Mouse (Mus musculus) kidney, postnatal 4 days (tissue): Measurements from ENCODE around the gene Iqca.

Experiments used
- DNase-seq, 2 experiments: peaks; one replicate each; pipeline ENCODE4 v3.0.0; 2021; ENCODE audit warnings: mixed read lengths in 2 of 2

The Iqca gene

GRCm38 (mm10) chr1:90132402-90132801 is 20.8 kb downstream of the Iqca start:
- no peak for DNase-seq

- DNase-seq: no peak
Measured at GRCm38 (mm10) chr1:90131982-90132381, 21.2 kb downstream of the Iqca start.

DNA sequence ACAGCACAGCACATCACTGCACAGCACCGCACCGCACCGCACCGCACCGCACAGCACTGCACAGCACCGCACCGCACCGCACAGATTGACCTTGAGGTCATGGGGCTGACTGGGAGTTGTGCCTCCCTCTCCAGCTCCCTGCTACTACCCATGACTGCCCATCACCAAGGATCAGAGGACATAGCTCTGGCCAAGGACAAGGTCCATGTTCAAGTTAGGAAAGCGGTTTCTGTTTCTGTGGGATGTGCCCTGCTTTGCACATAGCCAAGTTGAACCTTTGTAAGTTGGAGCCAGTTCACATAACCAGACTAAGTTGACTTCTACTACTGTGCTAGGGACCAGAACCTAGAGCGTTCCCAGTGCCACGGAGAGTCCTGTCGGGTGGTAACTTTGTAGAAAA is 28.6 kb downstream of the Iqca start:
- DNase-seq: no peak

- no peak for DNase-seq
Measured at GRCm38 (mm10) chr1:90120706-90121105, 32.5 kb downstream of the Iqca start.

GRCm38 (mm10) chr1:90119214-90119613 is 34.0 kb downstream of the Iqca start:
- peak; percentile 14 to 22 for DNase-seq

- DNase-seq: no peak
Measured at GRCm38 (mm10) chr1:90117207-90117606, 36.0 kb downstream of the Iqca start.

DNA sequence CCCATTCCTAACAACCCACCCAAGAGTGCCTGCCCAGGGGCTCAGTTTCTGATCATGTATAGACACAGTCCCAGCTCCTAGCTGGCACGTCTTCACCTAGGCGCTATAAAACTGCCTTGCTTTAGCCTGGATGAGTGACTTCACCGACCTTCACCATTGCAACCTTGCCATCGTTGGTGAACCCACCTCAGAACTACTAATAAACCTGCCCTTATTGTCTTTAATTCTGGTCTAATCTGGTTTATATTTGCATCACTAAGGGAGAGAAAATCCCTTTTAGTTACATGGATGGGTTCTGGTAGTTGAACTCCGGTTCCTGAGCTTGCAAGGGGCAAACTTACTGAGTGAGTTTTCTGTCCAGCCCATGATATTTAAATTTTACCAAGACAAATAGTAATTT is 38.6 kb downstream of the Iqca start:
- no peak for DNase-seq

DNA sequence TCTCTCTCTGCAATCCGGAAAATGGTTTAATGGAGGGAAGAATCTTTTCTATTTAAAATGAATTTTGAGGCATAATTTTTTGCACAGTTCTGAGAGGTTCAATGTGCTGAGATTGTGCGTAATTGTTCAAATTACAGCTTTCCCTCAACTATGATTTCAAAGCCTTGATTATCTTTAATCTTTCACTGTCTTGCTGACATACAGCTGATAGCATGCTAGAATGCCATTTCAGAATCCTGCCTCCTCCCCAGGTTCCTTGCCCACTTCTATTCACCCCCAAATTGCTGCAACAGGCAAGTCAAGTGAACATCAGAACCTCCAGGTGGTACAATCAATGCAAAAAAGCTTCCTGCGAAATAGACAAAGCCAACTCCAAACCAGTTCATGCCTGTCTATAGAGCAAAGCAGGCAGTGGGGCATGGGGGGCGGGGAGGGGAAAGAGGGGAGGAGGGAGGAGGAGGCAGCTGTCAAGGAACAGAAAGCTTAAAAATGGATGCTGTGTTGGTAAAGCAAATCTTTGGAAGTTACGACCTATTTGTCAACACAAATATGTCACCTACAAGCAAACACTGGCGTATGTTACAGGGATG is 39.5 kb downstream of the Iqca start:
- DNase-seq: no peak

- DNase-seq: no peak
Measured at GRCm38 (mm10) chr1:90112669-90113068, 40.5 kb downstream of the Iqca start.

DNA sequence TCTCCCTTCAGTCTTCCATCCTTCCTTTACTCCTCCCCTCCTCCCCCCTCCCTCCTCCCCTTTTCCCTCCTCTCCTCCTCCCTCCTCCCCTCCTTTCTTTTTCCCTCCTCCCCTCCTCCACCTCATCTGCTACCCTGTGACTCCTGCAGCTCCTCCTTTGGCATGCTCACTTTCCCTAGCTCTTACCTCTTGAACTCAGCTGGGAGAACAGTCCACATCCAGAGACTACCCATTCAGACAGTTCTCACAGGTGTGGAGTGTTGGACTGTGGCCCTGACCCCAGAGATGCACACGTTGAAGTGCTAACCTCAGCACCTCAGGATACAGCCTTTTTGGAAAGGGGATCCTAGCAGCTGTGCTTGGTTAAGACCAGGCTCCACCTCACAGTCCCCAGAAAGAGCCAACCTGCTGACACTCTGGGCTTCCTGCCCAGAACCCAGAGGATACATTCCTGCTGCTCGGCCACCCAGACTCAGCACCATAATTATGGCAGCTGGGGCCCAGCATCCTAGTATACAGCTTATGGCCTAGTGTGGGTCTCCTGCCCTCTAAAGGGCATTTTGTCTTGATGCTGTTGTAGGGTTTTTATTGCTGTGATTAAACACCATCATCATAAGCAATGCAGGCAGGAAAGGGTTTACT is 41.9 kb downstream of the Iqca start:
- peak; percentile 78 to 82 for DNase-seq

- no peak for DNase-seq
Measured at GRCm38 (mm10) chr1:90103896-90104487, 49.2 kb downstream of the Iqca start.

DNA sequence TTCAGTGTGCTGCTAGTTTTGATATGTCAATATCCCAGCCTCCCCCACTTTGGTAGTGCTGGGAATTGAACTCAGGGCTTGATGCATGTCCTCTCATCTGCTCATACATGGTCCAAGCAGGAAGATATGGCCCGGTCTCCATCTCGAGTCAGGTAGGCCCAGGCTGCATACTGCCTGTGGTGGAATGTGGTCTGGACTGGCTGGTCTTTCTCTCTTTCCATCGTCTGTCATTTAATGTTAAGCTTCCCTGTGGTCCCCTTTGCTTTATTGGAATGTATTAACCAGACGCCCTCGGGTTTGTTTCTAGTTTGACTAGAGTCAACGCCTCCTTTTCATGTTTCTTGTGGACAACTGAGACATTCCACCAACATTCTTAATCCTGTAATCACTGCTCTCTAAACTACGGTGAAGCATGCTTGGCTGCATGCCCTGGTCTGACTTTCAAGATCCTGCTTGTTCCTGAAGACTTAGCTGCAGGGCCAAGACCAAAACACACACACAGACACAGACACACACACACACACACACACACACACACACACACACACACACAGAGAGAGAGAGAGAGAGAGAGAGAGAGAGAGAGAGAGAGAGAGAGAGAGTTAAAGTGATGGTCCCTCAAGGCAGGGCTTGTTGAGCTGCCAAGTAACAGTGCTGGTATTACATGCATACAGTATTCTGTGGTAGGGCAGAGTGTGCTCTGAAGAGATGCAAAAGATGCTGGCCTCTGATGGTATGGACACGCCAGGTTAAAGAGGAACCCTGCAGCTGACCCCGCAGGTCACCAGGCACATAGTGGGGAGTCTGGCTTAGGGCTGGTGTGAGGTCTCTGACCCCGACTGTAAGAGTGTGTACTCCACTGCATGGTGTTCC is 52.6 kb downstream of the Iqca start:
- DNase-seq: peak; percentile 63 to 71

- DNase-seq: peak in 1 of 2 experiments; percentile 27
Measured at GRCm38 (mm10) chr1:90092816-90093493, 60.2 kb downstream of the Iqca start.

- DNase-seq: no peak
Measured at GRCm38 (mm10) chr1:90088192-90088990, 64.8 kb downstream of the Iqca start.

DNA sequence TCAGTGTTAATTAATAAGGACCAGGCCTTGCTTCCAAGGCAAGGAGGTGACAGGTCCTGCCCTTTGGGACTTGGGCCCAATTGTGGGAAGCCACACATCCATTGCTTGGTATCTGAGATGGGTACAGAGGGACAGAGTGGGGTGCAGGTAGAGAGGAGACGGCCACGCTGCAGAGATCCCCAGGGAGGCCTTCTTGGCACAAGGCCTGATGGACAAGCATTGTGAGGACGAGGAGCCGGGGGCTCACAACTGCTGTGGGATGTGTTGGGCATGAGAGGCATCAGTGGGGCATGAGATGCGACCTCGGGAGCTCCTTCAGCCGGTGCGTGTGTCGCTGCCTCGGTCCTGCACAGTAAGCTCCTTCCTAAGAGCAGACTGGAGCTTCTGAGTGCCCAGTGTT is 66.7 kb downstream of the Iqca start:
- DNase-seq: no peak

- DNase-seq: no peak
Measured at GRCm38 (mm10) chr1:90085526-90086157, 67.6 kb downstream of the Iqca start.

DNA sequence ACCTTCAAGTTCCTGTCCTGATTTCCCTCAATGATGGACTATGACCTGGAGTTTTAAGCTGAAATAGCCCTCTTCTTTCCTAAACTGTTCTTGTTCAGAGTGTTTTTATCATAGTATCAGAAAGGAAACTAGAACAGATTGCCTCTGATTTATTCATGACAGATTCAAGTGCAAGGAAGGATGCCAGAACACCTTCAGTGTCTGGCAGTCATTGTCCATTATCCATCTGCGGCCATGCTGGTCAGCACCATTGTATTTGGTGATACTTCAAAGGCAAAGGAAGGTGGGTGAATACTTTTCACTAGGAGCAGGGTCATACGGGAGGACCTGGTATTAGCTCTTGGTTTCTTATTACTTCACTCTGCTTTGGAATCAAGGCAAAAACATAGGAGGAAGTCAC is 76.9 kb downstream of the Iqca start:
- DNase-seq: no peak

- no peak for DNase-seq
Measured at GRCm38 (mm10) chr1:90074779-90075178, 78.4 kb downstream of the Iqca start.

- DNase-seq: no peak
Measured at GRCm38 (mm10) chr1:90071812-90072580, 81.2 kb downstream of the Iqca start.

DNA sequence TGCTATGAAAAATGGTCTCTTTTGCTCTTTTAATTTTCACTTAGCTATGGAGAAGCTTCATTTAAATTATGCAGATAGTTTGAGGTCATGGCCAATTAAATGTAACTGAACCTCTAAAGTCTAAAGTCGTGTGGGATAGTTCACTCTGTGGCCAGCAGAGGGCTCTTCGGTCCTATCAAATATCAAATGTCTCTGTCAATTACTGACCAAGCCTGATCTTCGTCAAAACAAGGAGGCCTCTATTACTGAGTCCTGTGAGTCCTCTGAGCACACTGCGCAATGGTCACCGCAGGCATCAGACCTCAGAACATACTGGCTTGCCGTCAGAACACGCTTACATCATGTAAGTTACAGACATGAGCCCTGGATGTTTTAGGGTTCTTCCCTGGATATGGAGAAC is 92.6 kb downstream of the Iqca start:
- peak; percentile 74 to 80 for DNase-seq

DNA sequence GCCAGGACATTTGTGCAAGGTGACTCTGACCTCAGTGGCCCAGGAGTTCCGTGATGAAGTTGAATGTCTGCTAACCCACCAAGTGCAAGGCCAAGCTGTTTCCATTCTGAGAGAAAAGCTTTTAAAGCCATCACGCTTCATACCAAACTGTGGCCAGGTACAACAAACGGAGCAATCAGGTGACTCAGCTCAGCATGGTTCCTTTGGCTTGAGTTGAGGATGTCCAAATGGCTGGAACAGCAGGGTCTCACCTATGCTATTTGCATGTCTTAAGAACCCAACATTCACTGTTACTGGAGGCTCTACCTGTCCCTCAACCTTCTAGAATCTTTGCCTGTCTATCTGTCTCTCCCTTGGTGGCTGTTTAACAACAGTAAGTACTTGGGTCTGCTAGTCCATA is 93.1 kb downstream of the Iqca start:
- DNase-seq: no peak
